Mouse (Mus musculus): Measurements from ENCODE around the gene Slc6a9.

The Slc6a9 gene

DNA sequence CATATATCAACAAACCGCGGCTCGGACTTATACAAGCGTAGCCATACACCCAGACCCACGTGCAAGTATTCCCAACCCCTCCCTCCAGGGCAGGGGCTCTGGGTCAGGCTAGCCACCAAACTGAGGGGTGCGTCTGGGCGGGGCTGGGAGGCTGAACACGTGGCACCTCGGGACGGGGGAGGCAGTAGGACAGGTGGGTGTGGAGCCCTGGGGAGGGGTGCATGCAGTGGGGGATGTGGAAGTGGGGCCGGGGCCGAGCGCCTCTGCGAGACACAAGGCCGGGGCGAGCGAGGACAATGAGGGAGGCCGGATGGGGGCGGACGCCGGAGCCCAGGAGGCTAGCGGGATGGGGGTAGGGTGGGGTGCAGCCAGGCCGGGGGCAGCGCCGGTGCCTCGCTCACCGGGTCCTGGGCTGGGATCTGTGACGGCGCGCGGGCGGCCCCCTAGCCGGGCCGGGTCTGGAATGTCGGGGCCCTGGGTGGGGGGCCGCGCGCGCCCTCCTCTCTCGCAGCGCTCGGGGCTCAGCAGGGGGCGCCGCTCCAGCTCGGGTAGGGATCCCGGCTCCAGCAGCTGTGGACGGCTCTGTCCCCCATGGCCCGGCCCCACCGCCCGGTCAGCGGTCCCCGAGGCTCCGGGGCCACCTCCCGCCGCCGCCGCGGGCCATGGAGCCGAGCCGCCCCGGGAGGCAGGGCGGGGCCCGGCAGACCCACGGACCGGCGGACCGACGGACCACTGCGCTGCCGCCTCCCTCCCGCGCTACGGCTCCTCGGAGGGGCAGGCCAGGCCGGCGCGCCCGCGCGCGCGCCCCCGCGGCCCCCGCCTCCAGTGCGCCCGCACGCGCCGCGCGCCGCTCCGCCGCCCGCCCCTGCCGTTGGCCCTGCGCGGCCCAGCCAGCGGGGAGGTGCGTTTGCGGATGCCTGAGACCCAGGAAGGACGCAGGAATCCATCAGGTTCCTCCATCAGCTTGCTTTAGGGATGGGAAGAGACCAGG lies 48.7 kb downstream of the Slc6a9 start, which contains the start of gene B4galt2:
TSS of gene B4galt2 (minus strand) at position 787 of the 991 bp plus-strand sequence.
- peak; percentile 74 to 78 for DNase-seq

DNA sequence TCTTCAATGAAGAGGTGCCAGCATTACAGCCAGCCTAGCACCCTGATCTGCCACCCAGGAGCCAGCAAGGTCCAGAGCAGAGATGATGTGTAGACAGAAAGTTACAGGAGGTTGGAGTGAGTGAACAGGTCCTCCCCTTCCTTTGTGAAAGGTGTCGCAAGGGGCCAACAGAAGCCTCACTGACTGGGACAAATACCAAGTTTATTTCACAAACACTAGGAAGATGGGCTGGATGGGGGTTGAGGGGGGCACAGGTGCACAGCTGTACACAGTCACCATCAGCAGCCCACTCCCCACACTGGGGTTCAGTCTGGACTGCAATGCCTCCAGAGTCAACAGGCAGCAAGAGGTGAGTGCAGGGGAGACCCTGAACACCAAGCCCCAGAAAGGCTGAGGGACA lies 49.8 kb downstream of the Slc6a9 start:
- DNase-seq = no peak

DNA sequence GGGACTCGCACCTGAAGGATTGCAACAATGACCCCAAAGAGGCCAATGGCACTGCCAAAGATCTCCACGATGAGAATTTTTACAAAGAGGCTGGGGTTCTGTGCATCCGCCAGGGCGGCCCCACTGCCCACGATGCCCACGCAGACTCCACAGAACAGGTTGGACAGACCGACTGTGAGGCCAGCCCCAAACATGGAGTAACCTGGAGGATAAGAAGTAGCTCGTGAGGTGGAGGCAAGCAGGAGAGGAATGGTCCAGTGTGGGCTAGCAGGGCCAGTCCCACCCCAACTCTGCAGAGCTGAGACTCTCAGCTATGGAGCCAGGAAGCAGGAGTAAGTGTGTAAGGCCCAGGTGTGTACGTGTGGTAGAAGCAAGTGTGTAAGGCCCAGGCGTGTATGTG lies 50.8 kb downstream of the Slc6a9 start:
- DNase-seq = no peak

DNA sequence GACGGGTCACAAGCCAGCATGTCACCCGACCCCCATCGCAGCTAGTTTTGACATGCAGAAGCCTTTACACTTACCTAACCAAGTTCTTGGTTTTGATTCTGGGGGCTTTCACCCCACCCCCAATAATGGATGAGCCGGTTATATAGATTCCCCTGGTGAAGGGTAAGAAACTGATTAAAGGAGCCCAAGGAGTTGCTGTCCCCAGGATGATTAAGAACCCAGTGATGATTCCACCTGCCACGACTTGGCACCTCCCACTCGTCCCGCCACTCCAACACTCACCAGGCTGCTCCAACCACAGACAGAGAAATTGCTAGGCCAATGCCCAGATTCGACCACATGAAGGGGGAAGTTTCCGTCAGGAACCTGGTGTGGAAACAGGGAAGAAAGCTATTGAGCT lies 51.7 kb downstream of the Slc6a9 start:
- DNase-seq = no peak

DNA sequence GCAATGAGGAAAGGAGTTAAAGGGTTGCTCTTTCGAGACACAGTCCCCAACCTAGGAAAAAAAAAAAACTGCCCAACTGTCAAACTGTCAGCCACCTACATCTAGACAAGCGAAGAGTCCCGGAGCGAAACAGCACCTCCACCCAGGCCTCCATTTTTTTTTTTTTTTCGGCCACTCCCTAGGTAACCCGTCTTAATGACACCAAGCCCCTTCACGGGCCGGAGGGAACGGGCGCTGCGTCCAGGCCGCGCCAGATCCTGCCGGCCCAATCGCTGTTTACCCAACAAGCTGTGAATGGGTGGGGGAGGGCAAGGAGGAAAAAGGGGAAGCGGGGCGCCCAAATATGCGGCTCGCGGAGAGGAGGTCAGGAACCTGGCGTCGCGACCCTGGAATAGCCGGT lies 52.3 kb downstream of the Slc6a9 start:
- peak in 1 of 2 experiments; percentile 56 for DNase-seq

DNA sequence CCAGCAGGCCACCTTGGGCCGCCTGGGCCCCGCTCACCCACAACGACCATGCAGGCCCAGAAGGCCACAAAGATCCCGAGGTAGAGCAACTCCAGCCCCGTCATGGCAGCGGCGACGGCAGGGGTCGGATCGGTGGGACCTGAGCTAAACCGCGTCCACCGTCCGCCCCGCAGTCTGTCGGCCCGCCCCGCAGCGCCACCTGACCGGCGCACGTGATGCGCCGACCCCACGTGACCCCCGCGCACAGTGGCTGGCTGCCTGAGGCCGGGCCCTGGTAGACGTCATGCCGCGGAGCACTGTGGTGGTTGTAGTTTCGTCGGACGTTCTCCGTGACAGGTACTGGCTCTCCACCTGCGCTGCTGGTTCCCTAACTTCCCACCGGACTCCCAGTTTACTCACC lies 52.8 kb downstream of the Slc6a9 start, which contains the start of gene Atp6v0b:
TSS of gene Atp6v0b (minus strand) at position 201 of the 400 bp plus-strand sequence.
- peak; percentile 98 for DNase-seq

DNA sequence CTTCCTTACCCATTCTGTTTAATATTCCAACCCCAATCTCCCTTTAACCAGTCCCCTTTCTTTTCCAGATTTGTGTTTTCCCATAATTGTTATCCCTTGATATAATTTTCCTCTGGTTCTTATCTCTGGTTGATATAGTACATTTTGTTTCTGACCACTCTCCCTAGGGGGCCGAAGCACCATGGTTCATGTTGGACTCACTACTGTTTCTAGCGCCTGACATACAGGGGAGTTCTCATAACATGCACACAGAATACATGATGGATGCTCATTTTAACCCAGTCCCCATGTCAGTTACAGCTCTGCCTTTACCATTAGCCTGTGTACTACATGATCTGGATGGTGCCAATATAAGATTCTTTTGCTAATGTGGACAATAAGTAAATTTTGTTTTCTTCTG lies 53.6 kb downstream of the Slc6a9 start:
- no peak for DNase-seq

DNA sequence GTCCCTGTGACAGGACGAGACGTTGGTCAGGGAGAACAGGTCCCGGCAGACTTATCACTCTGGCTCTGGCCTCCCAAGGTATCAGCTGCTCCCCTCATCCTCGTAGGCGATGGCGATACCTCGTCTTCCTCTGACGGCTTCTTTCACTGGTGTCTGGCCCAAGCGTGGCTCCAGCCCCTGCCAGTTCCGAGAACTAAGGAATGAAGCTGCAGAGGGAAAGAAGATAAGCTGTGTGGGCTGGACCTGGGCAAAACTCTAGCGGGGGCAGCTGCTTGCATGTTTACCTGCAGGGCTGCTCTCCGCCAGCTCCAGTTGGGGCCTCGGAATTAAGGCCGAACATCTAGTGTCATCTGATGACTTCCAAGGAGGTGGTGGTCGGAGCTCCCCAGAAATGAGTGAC lies 55.2 kb downstream of the Slc6a9 start:
- DNase-seq = no peak

DNA sequence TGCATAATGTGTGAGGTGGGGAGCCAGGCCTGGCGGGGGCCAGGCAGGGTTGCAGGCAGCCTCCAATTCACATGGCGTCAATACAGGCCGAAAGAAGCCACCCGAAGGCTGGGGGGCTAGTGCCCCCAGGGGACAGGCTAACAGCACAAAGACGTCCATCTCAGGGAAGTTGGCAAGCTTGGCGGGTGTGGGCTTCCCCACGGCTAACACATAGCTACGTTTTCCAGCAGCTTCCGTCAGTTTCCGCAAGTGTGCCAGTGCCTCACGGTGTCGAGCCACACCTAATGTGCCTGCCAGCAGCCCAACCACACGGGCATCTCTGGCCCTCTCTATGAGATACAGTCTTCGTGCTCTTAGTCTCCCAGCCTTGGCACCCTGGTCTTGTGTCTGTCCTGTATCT lies 55.7 kb downstream of the Slc6a9 start:
- no peak for DNase-seq

DNA sequence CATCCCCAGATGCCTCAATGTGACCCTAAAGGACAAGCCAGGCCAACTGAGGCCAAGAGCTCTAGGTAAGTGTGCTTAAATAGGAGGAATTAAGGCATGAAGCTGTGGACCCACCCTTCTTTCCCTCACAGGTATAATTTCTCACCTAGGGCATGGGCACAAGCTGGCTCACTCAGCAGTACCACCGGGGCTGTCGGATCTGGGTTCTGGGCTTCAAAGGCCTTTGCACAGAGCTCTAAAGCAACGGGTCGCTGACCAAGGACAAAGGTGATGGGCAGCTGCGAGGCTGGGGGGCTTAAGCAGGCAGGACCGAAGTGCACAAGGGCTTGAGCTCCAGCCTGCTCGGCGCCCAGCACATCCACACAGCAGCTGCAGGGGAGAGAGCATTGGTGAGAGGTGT lies 56.4 kb downstream of the Slc6a9 start:
- DNase-seq = no peak

DNA sequence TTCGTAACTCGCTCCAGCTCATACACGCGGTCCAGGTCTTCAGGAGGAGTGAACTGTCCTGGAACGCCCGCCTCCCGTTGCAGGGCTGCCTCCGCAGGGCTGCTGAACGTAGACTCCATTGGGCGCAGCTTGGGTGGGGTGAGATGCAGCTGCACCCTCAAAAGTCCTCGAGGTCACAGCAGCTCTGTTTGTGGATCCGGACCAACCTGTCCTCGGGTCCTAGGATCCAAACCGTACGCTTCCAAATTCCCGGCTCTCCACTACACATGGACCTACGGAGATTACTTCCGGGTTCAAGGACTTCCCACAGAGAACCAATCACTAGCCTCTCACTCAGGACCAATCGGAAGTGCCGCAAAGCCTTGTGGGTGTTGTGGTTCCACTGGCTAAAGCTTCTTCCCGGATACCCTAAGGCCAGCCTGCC lies 57.4 kb downstream of the Slc6a9 start, which contains the start of gene Dph2:
TSS of gene Dph2 (minus strand) at position 295 of the 424 bp plus-strand sequence.
- peak; percentile 86 to 91 for DNase-seq

DNA sequence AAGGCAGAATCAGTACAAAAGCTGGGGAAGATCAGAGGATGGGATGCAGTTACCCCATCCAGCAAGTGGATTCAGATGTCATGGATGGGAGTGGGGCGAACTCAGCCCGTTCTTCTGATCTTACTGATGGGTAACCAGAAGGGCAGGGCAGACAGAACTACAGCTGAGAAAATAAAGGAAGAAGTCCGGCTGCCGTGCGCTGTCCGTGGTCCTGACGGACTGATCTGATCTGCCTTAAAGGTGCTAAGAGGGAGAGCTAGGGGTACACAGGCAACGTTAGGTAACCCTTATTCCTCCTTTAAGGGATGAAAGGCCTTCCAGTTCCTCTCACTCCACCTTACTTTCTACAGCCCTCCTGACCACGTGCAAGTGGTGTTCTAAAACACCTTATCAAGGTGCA lies 59.1 kb downstream of the Slc6a9 start:
- peak in 1 of 2 experiments; percentile 12 for DNase-seq

DNA sequence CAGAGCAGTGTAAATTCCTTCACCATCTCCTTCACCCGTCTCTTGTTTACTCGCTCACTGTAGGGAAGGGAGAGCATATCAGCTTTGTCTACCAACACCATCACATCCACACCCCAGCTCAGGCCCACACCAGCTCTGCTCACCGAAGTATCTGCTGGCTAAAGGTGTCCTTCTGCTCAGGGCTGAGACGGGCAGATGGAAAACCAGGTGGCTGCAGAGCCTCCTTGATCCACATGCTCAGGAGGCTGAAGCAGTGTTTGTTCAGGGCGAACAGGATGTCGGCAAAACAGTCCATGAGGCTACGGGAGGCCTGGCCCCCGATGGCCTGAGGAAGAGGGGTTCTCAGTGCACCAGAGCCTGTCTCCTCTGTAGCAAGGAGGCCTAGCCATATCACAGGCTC lies 60.3 kb downstream of the Slc6a9 start:
- DNase-seq = no peak

DNA sequence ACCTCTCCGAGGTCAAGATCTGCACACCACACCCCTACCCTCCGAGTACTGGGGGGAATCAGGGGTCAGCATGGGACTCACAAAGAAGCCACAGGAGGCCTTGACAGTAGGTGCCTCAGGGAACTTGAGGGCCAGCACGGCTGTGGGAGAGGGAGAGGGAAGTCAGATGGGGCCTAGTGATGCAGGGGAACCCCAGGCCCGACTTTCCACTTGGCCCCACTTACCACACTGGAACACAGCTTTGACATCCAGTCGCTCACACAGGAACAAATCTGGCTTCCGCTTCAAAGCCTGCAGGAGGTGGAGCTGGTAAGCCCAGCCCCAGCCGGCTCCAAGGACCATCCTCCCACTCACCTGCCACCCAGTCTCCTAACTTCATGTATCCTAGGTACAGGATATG lies 61.0 kb downstream of the Slc6a9 start:
- DNase-seq = peak in 1 of 2 experiments; percentile 40

DNA sequence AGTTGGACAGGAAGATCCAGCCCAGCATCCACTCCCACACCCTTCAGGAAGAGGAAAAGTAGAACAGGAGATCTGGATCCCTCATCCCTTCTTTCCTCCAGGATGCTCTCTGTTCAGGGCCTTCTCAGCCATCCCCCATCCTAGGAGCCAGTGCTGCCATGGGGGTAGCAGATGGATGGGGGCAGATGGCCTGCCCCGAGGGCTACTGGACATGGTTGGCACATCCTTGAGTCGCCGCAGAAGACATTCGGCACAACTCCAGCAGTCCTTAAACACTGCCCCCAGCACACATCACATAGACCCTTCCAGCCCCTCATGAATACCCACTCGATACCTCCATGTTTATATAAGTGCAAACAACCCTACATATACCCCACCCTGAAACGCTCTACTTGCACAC lies 61.7 kb downstream of the Slc6a9 start:
- DNase-seq = peak; percentile 83 to 84

DNA sequence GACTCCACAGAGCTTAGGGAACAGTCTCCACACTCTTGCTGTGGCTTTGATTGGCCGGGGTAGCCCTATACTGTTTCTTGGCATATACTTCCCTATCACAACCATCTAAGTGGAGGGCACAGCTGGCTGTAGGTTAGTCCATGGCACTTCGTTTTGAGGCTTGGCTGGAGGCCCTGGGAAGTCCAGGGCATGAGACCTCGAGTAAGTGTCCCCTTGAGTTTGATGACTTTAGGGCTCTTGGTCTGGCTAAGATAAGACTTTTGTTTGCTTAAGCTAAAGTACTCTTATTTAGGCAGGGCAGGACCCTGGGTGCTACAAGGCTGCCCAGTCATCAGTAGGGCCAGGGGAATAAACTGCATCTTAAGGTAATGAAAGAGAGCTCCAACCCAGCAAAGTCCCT lies 63.8 kb downstream of the Slc6a9 start:
- no peak for DNase-seq

DNA sequence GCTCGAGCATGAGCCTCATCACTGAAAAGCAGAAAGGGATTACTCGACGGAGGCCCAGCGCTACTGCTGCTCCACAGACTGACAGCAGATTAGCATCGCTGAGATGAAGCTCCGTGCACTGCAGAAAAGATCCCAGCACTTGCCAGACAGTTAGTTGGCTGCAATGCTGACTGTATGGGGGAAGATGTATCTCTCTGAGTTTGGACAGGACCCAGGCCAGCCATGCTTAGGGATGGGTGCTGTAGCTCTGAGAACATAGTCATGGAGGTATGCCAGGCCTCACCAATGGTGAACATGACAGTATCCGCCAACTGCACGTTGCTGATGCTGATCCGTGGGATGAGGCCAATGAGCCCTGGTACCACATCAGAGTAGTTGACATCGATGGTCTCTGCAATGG lies 69.8 kb downstream of the Slc6a9 start:
- no peak for DNase-seq

DNA sequence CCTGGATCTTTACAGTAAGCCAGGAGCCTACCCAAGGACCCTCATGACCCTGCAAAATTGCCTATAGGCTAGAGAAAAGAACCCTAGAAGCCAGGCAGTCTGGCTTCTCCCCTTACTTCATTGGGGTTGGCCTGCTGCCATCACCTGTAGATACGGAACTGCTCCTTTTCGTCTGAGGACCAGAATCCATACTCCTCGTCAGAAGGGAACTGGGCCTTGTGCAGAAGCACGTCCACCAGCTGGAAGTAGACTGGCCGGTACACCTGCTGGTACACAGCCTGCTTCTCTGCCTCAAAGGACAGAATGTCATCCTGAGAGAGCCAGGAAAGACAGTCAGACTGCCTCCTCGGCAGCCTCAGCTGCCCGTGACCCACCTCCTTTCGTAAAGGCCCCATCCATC lies 70.5 kb downstream of the Slc6a9 start:
- peak in 1 of 2 experiments; percentile 63 for DNase-seq

DNA sequence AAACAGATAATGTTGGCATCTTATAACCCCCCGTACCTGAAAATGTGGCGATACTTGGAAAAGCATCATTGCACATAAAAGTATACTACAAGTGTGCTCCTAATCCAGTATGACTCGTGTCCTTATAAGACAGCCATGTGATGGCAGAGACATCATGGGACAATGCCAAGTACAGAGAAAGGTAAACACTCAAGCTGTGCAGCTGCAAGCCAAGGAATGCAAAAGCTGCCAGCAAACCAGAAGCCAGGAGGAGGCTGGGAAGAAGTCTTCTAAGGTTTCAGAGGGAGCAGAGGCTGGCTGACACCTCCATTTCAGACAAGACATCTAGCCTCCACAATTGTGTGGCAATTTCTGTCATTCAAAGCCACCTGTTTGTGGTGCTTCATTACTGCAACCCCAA lies 71.9 kb downstream of the Slc6a9 start:
- no peak for DNase-seq

DNA sequence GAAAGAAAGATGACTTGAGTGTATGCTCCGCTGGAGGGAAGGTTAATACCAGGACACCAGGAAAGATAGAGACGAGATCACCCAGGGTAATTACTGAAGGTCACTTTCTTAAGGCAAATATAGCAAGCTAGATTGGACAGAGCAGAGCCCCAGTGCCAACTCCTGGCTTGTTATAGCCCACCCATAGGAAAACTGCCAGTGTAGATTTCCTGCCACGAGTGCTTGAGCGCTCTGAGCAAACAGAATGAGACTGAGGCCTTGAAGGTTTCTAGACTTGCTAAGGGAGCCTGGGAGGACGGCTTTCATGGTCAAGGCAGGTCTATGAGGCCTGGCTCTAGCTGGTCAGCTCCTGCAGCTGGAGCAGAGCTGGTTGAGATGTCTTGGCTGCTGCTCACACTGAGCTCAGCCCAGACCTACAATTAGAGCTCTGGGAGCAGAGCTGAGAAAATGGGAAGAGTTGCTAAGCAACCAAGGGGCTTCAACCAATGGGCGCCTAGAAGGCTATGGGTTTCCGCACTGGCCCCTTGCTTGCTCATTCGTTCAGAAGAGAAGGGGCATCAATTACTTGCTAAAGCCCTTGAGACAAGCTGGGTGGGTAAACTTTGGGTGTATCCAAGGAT lies 74.6 kb downstream of the Slc6a9 start:
- DNase-seq = peak in 1 of 2 experiments; percentile 55

DNA sequence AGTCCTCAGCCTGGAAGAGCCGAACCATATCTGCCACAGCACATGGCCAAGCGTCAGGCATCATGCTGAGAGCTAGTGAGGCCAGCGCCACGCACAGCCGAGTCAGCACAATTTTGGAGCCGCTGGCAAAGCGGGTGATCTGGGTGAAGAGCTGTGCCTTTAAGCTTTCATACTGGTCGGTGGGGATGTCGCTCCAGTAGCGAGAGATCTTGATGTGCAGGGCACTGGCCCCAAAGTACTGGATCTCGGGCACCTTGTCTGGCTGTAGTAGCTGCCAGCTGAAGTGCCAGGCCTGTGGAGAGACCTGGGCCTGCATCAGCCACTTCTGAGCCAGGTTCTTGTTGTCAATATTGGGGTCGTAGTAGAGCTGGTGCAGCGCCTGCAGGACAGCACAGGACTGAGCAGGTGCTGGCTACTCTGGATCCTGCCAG lies 77.8 kb downstream of the Slc6a9 start:
- peak; percentile 75 to 76 for DNase-seq

DNA sequence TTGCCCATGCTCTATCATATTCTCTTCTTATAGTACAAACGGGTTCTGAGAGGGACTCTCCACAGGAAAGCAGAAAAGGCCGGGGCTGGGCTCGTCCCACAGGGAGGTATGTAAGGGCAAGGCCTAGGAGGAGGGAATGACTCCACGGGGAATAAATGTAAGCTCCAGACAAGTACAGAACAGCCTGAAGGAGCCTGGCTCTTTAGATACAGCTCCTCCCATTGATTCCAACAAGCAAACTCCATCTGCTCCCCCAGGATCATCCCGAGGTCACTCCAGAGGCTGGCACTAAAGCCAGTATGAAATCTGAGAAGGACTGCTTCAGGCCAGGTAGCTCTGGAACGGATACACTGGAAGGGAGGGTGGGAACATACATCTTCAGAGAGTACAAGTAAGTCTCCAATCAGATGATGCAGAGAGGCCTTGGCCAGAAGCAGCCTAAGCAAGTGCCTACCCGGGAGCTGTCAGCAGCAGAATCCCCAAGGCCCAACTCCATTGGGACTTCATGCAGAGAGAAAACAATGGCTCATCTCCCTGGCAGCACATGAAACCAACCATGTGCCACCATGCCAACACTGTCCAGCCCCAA lies 78.5 kb downstream of the Slc6a9 start:
- peak in 1 of 2 experiments; percentile 50 for DNase-seq

DNA sequence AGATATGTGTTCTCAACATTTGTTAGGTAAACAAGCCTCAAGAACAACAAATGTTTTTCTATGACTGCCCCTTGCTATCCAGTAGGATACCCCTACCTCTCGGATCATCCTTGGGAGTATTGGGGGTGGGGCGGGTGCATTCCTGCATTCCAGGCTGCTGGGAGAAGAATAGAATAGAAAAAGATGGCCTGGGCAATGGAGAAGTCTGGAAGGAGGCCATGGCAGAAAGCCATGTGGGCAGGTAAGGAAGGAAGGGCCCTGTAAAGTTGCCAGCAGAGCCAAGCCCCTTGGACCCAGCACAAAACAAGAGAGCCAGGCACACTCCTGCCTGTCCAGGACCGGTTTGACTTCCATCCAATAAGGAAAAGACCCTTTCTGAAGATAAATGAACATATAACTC lies 79.1 kb downstream of the Slc6a9 start:
- peak; percentile 94 to 95 for DNase-seq
